Mouse (Mus musculus) neural tube, embryonic 12.5 days (tissue): ENCODE results near the gene Macrod2. TPM values are rescaled to one million over a fixed set of nuclear protein-coding genes. Genes with fewer than 3 reads are reported as not detected.

Experiments used
- ATAC-seq: fragments of 200-750 bp; cut with Nextera tagmentation; 2 replicates; pipeline ENCODE4 v1.8.0; 2017; ENCODE audit warnings: low read depth, mild to moderate bottlenecking, moderate TSS enrichment, moderate library complexity; ENCODE audit not compliant: low FRiP score
- H3K27ac ChIP-seq: fragments of 300-500 bp; sonication (generic); 2 replicates; pipeline ENCODE4 v1.5.1; 2016
- H3K27me3 ChIP-seq: fragments of 300-500 bp; sonication (generic); replicated peaks from 2 replicates; pipeline ENCODE4 v1.6.1; 2016; ENCODE audit warnings: mild to moderate bottlenecking
- H3K36me3 ChIP-seq: fragments of 300-500 bp; sonication (generic); 2 replicates; pipeline ENCODE4 v1.6.1; 2016; ENCODE audit warnings: mild to moderate bottlenecking
- H3K4me1 ChIP-seq: fragments of 300-500 bp; sonication (generic); 2 replicates; pipeline ENCODE4 v1.6.1; 2016
- H3K4me2 ChIP-seq: fragments of 300-500 bp; sonication (generic); replicated peaks from 2 replicates; pipeline ENCODE4 v1.6.1; 2016; ENCODE audit warnings: mild to moderate bottlenecking
- H3K4me3 ChIP-seq: fragments of 300-500 bp; sonication (generic); 2 replicates; pipeline ENCODE4 v1.5.1; 2016
- H3K9ac ChIP-seq: fragments of 300-500 bp; sonication (generic); 2 replicates; pipeline ENCODE4 v1.6.1; 2016; ENCODE audit warnings: mild to moderate bottlenecking
- H3K9me3 ChIP-seq: fragments of 300-500 bp; sonication (generic); 2 replicates; pipeline ENCODE4 v1.6.1; 2016; ENCODE audit warnings: mild to moderate bottlenecking
- WGBS: fragments of 180-500 bp; shearing (Covaris S2); methylation state at CpG from one replicate; pipeline ENCODE4 v1.1.7; 2016; 5-methylcytosine and 5-hydroxymethylcytosine counted together
- polyA plus RNA-seq: library from polyadenylated mRNA; unstranded; fragments of >200 nt; fragmentation: Nextera tagmentation; extraction: Ambion mirVana; gene quantifications from 2 replicates; pipeline ENCODE4 v1.2.1, GENCODE M21; 2016

Gene Macrod2
- polyA plus RNA-seq, 1 experiment from 2014 or later, result 53.8 TPM

DNA sequence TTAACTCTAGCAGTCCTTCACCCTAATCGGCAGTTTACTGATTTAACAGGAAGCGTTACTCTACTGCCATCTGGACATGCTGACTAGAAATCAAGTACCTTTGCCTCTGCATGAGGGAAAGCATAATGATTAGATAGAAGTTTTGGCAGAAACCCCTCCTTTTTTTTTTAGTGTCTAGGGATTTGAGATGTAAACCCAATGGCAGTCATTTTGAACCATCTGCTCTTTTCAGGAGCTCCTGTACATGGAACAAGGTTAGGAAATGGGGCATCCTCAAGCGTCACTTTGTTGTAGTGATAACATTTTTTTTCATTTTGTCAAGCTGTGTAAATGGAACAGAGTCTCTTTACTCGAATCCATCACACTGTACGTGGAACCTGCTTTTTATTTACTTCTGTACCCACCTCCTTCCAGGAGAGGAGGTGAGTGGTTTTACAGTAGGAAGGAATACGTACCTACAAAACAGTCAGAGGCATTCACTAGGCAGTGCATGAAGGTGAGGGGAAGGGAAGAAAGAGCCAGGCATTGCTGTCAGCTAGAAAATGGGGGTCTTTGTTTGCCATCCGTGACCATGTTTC is 503.4 kb downstream of the Macrod2 start:
- Histone ChIP-seq H3K36me3 (no peaks in the 10 kb centered on the region), H3K4me1 (no peaks in the 10 kb centered on the region), H3K4me3 (no peak overlapping the region), H3K9me3 (no peaks in the 10 kb centered on the region), H3K27me3 (no peaks in the 10 kb centered on the region), H3K9ac (no peak overlapping the region), H3K4me2 (no peak overlapping the region), H3K27ac (no peak overlapping the region)
- 64% methylated on average over 7 of the region's 7 CpGs for WGBS
- ATAC-seq, result no peak

DNA sequence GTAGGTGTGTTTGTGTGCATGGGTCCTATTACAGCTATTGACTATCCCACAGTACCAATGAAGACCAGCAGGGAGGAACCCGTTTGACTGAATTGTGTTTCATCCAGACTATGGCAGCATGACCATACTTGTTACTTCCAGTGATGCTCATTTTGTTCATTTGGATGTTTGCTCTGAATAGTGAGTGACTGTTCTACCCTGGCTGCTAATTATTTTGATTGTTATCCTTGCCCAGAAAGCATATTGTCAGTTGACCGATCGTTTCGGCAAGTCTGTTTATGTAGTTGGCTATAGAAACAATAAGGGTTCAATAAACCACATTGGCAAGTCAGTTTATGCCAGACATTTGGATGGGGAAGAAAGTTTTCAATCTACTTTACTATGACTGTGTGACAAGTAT is 510.2 kb downstream of the Macrod2 start:
- Histone ChIP-seq H3K4me2 (no peak overlapping the region), H3K27me3 (no peaks in the 10 kb centered on the region), H3K9ac (no peak overlapping the region), H3K36me3 (no peaks in the 10 kb centered on the region), H3K27ac (no peak overlapping the region), H3K4me3 (no peak overlapping the region), H3K9me3 (no peaks in the 10 kb centered on the region), H3K4me1 (no peaks in the 10 kb centered on the region)
- ATAC-seq, result no peak
- WGBS, result 45% methylated on average over 4 of the region's 4 CpGs

DNA sequence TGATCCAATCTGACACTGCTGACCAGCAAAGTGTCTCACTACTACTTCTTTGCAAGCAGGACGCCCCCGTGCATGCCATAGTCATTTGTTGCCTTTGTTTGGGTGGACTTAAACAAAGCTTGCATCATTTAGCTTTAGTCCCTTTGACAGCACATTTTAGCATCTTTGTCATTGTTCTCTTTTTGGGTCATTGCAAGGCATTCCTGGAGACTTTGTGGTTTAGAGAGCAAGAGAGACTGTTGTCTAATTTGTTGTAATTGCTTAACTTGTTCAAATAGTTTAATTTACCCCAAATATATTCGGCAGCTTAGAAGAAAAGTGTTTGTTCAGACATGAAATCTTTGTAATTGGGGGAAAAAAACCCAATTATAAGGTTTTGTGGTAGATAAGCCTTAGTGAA is 511.0 kb downstream of the Macrod2 start:
- H3K4me3 ChIP-seq, result no peak overlapping the region
- WGBS, result 24% methylated on average over 3 of the region's 3 CpGs

DNA sequence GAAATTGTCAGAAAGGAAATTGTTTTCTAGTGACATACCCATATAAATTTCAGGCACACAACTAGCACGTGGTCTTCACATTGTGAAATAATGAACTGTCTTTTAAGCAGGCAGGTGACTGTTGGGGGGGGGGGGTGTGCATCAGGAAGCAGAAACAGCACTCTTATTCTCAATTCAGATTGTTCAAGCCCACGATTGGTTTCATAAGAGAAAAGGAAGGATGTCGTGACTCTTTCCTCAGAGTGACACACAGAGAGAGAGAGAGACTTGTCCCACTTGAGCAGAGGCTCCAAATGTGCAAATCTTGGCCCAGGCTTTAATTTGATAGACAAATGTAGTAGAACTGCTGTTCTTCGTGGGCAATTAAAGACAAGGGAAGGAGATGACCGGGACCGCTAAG is 516.4 kb downstream of the Macrod2 start:
- H3K27ac ChIP-seq, result no peak overlapping the region
- H3K4me2 ChIP-seq, result no peak overlapping the region
- no peak overlapping the region for H3K9ac ChIP-seq
- no peaks in the 10 kb centered on the region for H3K4me1 ChIP-seq
- no peak overlapping the region for H3K4me3 ChIP-seq
- H3K9me3 ChIP-seq, result no peaks in the 10 kb centered on the region
- WGBS, result 58% methylated on average over 6 of the region's 6 CpGs
- no peaks in the 10 kb centered on the region for H3K36me3 ChIP-seq
- H3K27me3 ChIP-seq, result no peaks in the 10 kb centered on the region
- no peak for ATAC-seq

More for the DNA sequence above, 511.0 kb downstream of the Macrod2 start:
- no peaks in the 10 kb centered on the region for H3K36me3 ChIP-seq
- no peak overlapping the region for H3K27ac ChIP-seq
- no peak overlapping the region for H3K4me2 ChIP-seq
- H3K27me3 ChIP-seq, result no peaks in the 10 kb centered on the region
- H3K9ac ChIP-seq, result no peak overlapping the region
- ATAC-seq, result no peak
- H3K4me1 ChIP-seq, result no peaks in the 10 kb centered on the region
- no peaks in the 10 kb centered on the region for H3K9me3 ChIP-seq

DNA sequence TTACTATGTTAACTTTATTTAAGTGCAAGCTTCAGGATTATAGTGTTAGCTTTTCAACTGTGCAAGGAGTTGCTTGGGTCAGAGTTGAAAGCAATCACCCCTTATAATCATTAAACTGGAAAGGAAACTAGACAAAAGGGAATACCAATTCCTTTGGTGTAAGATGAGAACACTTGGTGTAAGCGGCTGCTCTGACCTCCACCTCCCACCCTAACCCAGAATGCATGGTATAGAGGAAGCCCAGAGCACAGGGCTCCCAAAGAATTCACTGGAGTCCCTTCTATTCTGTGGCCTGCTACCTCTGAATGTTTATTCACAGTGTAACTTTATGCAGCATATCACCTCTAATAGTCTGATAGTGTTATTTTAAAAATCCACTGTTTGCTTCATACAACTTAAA is 517.1 kb downstream of the Macrod2 start:
- Histone ChIP-seq H3K36me3 (no peaks in the 10 kb centered on the region), H3K9ac (no peak overlapping the region), H3K27me3 (no peaks in the 10 kb centered on the region), H3K9me3 (no peaks in the 10 kb centered on the region), H3K4me1 (no peaks in the 10 kb centered on the region), H3K4me3 (no peak overlapping the region), H3K27ac (no peak overlapping the region), H3K4me2 (no peak overlapping the region)
- no peak for ATAC-seq
- WGBS, result 10% methylated on average over 1 of the region's 1 CpGs

DNA sequence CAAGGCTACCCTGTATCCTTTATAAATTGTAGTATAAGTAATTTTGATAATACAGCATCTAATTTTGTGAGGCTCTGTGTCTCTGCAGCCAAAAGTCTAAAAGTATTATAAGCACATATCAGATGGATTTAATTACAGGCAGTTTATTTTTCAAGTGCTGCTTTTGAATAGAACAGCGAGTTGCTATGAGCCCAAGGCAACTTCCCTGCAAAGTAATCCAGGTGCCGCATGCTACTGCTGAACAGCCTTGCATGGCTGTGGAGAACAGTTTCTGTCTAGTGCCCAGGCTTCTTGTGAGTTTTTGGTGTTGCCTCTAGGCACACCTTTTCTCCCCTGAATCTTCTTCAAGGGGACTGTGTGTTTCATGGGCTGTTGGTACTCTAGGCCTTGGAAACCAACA is 517.8 kb downstream of the Macrod2 start:
- no peaks in the 10 kb centered on the region for H3K27me3 ChIP-seq
- H3K27ac ChIP-seq, result no peak overlapping the region
- H3K4me2 ChIP-seq, result no peak overlapping the region
- no peak overlapping the region for H3K9ac ChIP-seq
- WGBS, result 69% methylated on average over 2 of the region's 2 CpGs
- H3K36me3 ChIP-seq, result no peaks in the 10 kb centered on the region
- H3K4me3 ChIP-seq, result no peak overlapping the region
- no peaks in the 10 kb centered on the region for H3K9me3 ChIP-seq
- no peak for ATAC-seq
- no peaks in the 10 kb centered on the region for H3K4me1 ChIP-seq

DNA sequence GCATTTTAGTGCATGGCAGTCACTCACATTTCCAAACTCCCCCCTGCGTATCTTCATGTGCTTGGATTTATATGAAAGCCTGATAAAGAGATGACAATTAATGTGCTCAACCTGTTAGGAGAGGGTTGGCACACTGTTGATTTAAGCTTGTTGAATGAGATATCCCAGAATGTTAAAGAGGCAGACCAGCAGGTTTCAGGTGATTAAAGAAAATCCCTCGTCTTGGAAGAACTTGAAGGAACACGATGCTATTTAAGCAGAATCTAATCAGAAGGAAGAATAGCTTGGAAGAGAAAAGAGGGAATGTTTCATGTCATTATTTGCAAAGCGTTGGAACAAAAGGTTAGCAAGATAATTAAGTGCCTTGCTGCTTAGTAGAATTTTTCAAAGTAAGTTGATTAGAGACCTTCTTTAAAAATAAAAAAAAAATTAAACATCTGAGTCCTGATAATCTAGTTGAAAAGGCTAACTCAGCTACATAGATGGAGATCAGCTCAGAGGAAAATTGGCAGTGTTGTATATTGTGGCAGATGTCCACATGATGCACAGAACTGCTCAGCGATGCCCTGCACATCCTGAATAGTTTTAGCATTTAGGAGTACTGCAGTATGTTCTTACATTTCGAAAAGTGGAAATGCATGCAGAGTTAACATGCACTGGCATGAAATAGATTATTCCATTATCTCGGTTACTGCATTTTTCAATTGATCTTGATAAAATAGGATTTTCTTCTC is 518.7 kb downstream of the Macrod2 start:
- Histone ChIP-seq H3K9ac (no peak overlapping the region), H3K4me2 (no peak overlapping the region), H3K27me3 (no peaks in the 10 kb centered on the region), H3K36me3 (no peaks in the 10 kb centered on the region), H3K4me3 (no peak overlapping the region), H3K9me3 (no peaks in the 10 kb centered on the region), H3K4me1 (no peaks in the 10 kb centered on the region), H3K27ac (no peak overlapping the region)
- ATAC-seq, result no peak
- WGBS, result 82% methylated on average over 7 of the region's 7 CpGs

DNA sequence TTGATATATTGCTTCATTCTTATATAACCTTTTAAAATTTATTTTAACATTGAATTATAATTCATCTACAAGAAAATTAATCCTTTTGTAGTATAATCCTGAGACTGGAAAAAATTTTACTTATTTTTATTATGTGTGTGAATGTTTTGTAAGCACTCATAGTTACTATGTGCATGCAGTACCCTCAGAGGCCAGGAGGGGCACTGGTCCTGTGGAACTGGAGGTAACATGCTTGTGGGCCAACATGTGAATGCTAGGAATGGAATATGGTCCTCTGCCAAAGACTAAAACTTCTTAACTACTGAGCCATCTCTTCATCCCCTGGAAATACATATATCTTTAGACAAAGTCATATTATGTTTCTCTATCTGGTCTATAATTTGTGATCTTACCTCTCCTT is 531.8 kb downstream of the Macrod2 start:
- Histone ChIP-seq H3K9ac (no peak overlapping the region), H3K4me2 (no peak overlapping the region), H3K4me3 (no peak overlapping the region), H3K4me1 (no peaks in the 10 kb centered on the region), H3K9me3 (no peaks in the 10 kb centered on the region), H3K36me3 (no peaks in the 10 kb centered on the region), H3K27me3 (no peaks in the 10 kb centered on the region), H3K27ac (no peak overlapping the region)
- ATAC-seq, result no peak

DNA sequence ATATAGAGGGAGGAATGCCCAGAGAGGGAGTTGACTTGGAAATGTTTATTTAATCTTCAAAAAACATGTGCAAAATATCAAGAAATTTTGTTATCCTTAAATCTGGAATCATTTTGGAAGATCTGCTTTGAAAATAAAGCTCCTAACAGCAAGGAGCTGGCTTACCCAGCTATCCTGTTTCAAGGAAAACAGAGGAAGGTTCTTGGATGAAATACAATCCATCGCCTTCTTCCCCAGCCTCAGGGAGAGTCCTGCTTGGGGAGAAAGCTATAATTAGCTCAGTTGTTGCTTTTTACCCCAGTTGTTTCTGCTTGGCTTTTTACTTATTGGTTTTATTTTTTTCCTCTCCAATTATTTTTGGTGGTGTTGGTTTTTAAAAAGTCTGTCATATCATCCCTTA is 539.4 kb downstream of the Macrod2 start:
- no peak overlapping the region for H3K4me3 ChIP-seq
- no peak overlapping the region for H3K9ac ChIP-seq
- no peaks in the 10 kb centered on the region for H3K4me1 ChIP-seq
- H3K9me3 ChIP-seq, result no peaks in the 10 kb centered on the region
- H3K27ac ChIP-seq, result no peak overlapping the region
- ATAC-seq, result no peak
- no peak overlapping the region for H3K4me2 ChIP-seq
- WGBS, result 74% methylated on average over 1 of the region's 1 CpGs
- H3K36me3 ChIP-seq, result no peaks in the 10 kb centered on the region
- H3K27me3 ChIP-seq, result no peaks in the 10 kb centered on the region

DNA sequence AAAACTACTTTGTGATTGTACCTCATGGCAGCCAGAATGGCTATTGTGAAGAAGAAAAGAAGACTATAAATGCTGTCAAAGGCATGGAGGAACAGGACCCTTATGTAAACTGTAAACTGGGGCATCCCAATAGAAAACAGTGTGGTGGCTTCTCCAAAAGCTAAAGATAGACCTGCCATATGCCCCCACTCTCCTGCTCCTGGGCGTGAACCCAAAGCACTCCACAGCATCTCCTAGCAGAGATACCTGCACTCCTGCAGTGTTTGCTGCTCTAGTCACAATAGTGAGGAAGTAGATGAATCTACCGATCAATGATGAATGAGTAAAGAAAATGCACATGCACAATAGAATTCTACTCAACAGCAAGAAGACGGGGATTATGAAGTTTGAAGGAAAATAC is 554.4 kb downstream of the Macrod2 start:
- H3K9ac ChIP-seq, result no peak overlapping the region
- 87% methylated on average over 3 of the region's 3 CpGs for WGBS
- H3K27ac ChIP-seq, result no peak overlapping the region
- H3K4me1 ChIP-seq, result no peaks in the 10 kb centered on the region
- H3K4me2 ChIP-seq, result no peak overlapping the region
- no peak overlapping the region for H3K4me3 ChIP-seq
- H3K36me3 ChIP-seq, result no peaks in the 10 kb centered on the region
- no peak for ATAC-seq
- H3K27me3 ChIP-seq, result no peaks in the 10 kb centered on the region
- H3K9me3 ChIP-seq, result no peaks in the 10 kb centered on the region

DNA sequence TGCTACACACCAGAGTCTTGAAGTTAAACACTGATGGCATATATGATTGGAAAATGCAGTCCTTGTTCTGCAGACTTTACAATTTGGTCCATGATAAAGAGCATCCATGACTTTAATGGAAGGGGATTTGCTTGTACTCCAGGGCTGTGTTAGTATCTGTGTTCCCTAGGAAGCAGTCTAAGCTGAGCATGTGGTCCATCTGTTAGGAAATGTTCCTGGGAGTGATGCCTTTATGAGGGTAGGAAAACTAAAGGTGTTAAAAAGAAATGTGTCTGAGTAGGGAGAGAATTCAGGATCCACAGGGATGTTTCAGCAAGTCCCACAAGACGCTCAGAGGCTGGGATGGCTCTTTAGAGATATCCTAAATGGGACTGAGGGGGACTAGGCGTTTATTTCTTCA is 564.1 kb downstream of the Macrod2 start:
- ATAC-seq, result no peak
- H3K9ac ChIP-seq, result no peak overlapping the region
- WGBS, result 72% methylated on average over 2 of the region's 2 CpGs

DNA sequence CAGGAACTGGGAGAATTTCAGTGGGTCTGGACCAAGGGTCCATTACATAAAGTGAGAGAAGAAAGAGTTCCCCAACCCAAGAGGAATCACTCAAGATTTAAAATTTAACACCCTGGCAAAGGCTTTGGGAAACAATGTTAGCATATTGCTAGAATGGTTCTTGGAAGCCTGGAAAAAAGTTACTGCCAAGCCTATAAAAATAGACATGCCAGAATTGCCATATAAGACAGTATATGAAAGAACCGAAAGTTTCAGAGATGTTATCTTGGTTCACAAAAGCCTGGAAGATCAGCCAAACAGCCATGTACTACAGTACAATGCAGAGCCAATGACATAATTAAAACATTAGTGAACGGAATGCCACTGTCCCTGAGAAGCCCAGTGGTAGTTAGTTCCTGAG is 575.1 kb downstream of the Macrod2 start:
- 86% methylated on average over 2 of the region's 2 CpGs for WGBS
- no peaks in the 10 kb centered on the region for H3K27me3 ChIP-seq
- H3K9me3 ChIP-seq, result no peaks in the 10 kb centered on the region
- H3K4me2 ChIP-seq, result no peak overlapping the region
- no peaks in the 10 kb centered on the region for H3K4me1 ChIP-seq
- no peaks in the 10 kb centered on the region for H3K36me3 ChIP-seq
- H3K4me3 ChIP-seq, result no peak overlapping the region
- no peak for ATAC-seq
- no peak overlapping the region for H3K9ac ChIP-seq
- H3K27ac ChIP-seq, result no peak overlapping the region

More for the DNA sequence above, 564.1 kb downstream of the Macrod2 start:
- H3K36me3 ChIP-seq, result no peaks in the 10 kb centered on the region
- no peak overlapping the region for H3K27ac ChIP-seq
- no peaks in the 10 kb centered on the region for H3K27me3 ChIP-seq
- H3K4me2 ChIP-seq, result no peak overlapping the region
- no peaks in the 10 kb centered on the region for H3K9me3 ChIP-seq
- no peak overlapping the region for H3K4me3 ChIP-seq
- H3K4me1 ChIP-seq, result no peaks in the 10 kb centered on the region

DNA sequence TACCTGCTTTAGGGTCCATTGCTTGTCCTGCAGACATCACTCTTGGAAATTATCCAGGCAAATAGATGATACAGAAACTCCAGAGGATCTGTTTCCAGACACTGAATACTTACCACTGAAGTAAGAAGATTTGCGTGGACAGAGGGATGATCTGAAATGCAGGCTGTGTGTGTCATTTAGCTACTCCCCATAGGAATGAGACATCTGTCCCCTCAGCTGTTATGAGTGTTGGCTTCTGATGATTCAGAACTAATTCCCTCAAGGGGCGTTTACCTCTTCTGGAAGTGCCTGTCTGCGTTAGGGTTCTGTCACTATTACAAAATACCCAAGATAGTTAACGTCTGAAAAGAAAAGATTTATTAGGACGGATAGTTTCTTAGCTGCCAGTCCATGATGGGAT is 576.7 kb downstream of the Macrod2 start:
- Histone ChIP-seq H3K9me3 (no peaks in the 10 kb centered on the region), H3K9ac (no peak overlapping the region), H3K4me2 (no peak overlapping the region), H3K4me3 (no peak overlapping the region), H3K4me1 (no peaks in the 10 kb centered on the region), H3K36me3 (no peaks in the 10 kb centered on the region), H3K27ac (no peak overlapping the region), H3K27me3 (no peaks in the 10 kb centered on the region)
- WGBS, result 65% methylated on average over 5 of the region's 5 CpGs
- ATAC-seq, result no peak
